Mouse (Mus musculus) natural killer cell, adult 2 months (primary cell): ENCODE measurements around the gene Fancm.
"Not testable (repeated sequence)": the region's sequence is repeated elsewhere in the genome, so short reads cannot be mapped to it uniquely, and the experiment has no call there.

ENCODE experiments used
- DNase-seq, 2 experiments: peaks; one replicate each; pipeline ENCODE4 v3.0.0; 2022; ENCODE audit warnings: low spot score in 2 of 2

Fancm gene

GRCm38 (mm10) chr12:65075085-65075732 is at the start of gene Fancm:
Fancm (plus strand) TSS chr12:65075603.
- DNase-seq, result peak; percentile 90 to 91

- no peak for DNase-seq
Measured at GRCm38 (mm10) chr12:65035839-65036189, 39.6 kb upstream of the Fancm start.

- peak; percentile 80 to 86 for DNase-seq
Measured at GRCm38 (mm10) chr12:65036190-65036870, 39.1 kb upstream of the Fancm start, which contains the start of gene Prpf39. Prpf39 (plus strand) TSS chr12:65036333.

DNA sequence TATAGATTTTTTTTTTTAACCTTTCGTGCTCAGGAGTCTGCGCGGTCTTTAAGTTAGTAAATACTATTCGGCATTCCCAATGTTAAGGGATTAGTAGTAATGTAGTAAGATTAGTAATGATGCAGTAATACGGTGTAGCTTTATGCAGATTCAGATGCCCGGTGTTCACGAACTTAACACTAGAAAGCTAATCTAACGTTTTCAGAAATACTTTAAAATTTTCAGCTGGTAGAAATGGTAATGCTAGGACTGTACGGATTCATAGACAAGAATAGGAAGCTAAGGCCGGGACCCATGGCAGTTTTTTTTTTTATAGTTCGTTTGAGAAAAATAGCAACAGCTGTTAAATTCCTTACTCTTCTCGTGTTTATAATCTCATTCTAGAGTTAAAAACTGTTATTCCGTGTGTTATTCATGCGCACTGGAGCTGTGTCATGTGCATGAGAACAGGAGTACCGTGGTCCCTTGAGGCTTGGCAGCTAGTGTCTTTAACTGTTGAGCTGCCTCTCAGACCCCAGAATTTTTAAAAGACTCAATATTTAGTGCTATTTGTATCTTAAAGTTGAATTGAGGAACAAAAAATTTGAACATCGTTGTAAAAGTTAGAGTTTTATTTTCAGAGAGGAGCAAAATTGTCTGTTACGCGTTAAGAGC is 38.4 kb upstream of the Fancm start:
- DNase-seq, result peak in 1 of 2 experiments; percentile 1

GRCm38 (mm10) chr12:65037546-65037937 is 37.9 kb upstream of the Fancm start:
- peak in 1 of 2 experiments; percentile 16 for DNase-seq

DNA sequence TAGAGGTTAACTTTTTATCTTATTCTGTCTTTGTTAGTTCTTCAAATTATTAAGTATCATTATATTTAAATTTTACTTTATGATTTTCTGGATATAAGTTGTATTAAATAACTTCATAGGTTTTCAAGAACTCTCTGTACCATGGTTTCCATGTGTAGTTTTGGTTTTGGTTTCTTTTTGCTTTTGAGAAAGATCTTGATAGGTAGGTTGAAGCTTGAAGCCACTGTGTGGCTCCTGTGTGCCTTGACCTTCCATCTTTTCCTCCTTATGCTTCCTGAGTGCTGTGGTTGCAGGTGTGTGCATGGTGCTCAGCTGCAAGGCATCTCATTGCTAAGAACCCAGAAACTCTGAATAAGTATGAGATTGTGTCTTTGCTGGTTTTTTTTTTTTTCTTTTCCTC is 26.6 kb upstream of the Fancm start:
- DNase-seq, result no peak

DNA sequence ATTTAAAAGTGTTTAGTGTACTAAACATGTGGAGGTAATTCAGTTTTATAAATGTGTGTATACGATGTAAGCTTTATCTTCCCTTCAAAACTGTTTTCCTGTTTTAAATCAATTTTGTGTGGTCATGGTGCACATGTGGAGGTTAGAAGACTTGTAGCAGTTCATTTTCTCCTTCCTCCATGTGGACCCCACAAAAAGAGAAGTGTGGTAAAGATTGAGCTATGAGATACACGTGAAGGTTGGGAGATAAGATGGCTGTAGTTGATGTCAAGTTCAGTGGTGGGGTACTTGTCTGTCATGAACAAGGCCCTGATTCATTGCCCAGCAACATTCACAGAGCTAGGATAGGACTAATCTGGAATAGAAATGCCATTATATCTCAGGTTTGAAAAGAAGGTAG is 17.2 kb upstream of the Fancm start:
- DNase-seq, result no peak

DNA sequence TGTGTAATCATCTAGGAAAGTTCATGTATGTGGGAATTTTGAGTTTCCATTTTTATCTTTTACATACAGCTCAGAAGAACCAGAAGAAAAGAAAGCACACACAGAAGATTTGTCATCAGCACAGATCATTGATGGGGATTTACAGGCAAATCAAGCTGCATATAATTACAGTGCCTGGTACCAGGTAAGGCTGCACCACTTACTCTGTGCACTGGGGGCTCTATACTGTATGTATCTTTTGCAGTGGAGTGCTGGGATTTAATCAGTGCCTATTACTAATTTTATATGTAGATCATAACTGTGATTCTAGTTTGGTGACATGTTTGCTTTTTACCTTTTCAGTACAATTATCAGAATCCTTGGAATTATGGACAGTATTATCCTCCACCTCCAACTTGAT is 14.3 kb upstream of the Fancm start:
- DNase-seq, result no peak

GRCm38 (mm10) chr12:65065241-65065640 is 10.2 kb upstream of the Fancm start:
- peak; percentile 51 to 62 for DNase-seq

- DNase-seq, result no peak
Measured at GRCm38 (mm10) chr12:65066234-65066633, 9.2 kb upstream of the Fancm start.

- DNase-seq, result no peak
Measured at GRCm38 (mm10) chr12:65068409-65068808, 7.0 kb upstream of the Fancm start.

- DNase-seq, result no peak
Measured at GRCm38 (mm10) chr12:65072911-65073610, 2.3 kb upstream of the Fancm start.

DNA sequence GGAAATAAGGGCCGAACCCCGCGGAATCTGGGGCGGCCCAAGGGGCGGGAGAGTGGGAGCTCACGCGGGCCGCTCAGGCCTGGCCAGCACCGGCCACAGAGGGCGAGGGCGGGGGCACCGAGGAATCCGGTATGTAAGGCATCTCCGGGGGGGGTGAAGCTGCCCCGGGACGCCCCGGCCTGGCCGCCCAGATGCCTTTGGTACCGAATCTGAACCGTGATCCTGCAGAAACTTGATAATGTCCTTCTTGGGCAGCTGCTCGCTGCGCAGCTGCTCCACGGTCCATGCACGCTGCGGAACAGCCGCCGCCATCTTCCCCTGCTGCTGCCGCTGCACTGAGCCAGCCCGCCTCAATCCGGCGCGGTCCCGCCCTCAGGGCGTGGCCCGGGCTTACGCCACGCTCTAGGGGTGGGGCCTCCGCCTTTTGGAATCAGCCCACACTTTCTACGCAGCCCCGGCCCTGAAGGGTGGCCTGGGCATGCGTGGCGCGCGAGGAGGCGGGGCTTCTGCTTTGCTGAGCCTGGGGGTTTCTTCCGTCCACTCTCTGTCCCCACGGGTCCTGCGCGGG is 1.7 kb upstream of the Fancm start, which contains the start of gene Fkbp3:
Gene Fkbp3, minus strand, starts transcription at position 397 of the 568 bp plus-strand sequence.
- DNase-seq, result peak; percentile 97

- DNase-seq, result no peak
Measured at GRCm38 (mm10) chr12:65074651-65075050, 752 bp upstream of the Fancm start.

DNA sequence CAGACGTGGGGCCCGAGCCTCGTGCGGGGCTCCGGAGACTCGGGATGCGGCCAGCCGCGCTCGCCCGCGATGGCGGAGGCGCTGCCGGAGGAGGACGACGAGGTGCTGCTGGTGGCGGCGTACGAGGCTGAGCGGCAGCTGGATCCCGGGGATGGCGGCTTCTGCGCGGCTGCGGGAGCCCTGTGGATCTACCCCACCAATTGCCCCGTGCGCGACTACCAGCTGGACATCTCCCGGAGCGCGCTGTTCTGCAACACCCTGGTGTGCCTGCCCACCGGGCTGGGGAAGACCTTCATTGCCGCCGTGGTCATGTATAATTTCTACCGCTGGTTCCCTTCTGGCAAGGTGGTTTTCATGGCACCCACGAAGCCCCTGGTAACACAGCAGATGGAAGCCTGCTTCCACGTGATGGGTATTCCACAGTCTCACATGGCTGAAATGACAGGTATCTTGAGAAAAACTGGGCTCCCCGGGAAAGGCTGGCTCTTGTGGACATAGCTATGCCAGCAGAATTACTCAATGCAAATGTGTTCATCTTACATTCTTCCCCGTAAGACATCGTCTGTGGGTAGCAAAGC is 419 bp downstream of the Fancm start:
- no peak for DNase-seq

DNA sequence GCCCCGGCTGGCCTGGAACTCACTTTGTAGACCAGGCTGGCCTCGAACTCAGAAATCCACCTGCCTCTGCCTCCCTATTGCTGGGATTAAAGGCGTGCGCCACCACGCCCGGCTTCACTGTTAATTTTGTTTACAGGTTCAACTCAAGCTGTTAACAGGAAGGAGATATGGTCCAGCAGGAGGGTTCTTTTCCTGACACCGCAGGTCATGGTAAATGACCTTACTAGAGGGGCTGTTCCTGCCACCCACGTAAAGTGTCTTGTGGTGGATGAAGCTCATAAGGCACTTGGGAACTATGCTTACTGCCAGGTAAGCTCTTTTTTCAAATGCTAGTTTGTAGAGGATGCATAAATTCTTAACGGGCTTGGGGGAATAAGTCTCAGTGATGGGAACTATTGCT is 1.5 kb downstream of the Fancm start:
- DNase-seq, result no peak

- no peak for DNase-seq
Measured at GRCm38 (mm10) chr12:65108746-65109145, 33.3 kb downstream of the Fancm start.

- DNase-seq, result no peak
Measured at GRCm38 (mm10) chr12:65111503-65111902, 36.1 kb downstream of the Fancm start.

DNA sequence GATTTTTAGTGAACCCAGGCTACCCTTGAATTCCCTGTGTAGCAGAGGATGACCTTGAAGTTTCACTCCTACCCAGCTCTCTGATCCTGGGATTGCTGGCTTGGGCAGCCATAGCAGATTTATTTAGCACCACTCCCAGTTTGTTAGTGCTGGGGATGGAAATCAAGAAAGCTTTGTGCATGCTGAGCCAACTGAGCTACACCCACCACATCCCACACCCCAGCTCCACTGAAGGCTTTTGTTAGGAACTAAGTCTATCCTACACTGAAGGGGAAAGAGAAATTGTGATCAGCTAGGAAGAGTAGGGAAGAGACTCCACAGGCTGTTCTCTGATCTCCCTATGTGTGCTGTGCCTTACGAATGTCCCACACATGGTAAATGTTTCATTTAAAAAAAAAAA is 37.4 kb downstream of the Fancm start:
- DNase-seq, result no peak

DNA sequence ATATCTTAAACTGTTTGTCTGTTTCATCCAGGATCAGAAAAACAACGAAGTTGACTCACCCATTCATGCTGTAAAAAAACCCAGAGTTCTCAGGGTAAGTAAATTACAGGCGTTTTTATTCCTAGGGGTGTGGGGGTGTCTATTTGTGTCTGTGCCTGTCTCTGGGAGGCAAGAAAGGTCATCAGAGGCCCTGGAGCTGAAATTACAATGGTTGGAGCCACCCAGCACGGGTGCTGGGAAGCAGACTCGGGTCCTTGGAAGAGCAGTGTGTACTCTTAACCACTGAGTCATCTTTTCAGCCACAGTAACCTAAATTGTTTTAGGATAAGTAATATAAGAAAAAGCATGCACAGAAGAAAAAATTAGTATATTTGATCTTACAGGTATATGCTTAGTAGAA is 38.5 kb downstream of the Fancm start:
- no peak for DNase-seq

GRCm38 (mm10) chr12:65114978-65115377 is 39.6 kb downstream of the Fancm start:
- DNase-seq, result not testable (repeated sequence)

DNA sequence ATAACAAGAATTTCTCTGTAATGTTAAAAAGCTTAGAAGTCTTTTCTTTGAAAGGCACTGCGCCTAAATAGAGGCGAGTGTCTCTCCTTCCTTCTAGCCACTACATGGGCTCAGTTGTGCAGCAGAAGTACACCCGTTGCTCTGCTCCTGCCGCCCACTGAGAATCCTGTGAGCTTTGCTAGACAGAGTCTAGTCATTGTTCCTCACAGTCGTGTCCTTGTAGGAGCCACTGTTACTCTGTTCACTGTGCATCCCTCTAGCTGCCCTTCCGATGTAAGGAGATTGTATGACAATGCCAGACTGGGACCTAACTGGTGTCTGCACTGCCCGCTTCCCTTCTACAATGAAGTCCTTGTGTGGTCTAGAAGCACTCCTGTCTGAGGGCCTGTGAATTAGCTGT is 43.6 kb downstream of the Fancm start:
- no peak for DNase-seq
